14 mouse cellular contexts compared by ENCODE assay signal in the genomic region with DNA sequence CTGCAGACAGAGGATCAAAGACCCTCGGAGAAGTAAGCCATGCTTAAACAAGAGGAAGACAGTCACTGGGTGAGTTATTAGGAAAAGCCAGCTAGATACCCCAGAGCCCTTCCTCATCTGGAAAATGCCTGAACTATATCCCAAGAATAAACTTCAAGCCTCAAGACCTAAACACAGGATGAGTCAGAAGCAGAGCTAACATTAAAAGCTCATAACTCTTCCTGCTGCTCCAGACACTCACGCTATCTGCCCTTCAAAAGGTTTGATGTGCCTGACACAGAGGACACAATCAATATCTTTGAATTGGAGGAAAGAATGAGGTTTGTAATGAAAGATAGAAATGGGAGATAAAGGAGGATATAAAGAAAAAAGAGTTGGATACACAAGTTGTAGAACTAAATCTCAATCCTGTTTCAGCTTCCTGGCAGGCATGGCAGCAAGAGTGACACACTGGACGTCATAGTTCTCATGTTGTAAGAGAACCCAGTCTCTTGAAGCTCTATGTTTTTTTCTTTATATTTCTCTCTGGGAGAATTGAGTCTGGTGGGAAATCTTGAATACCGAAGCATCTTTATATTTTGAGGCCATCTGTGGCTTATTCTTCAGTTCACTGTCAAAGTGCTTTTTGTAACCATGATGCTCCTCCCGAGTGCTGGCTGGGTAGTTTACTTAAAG. TPM values are rescaled to one million over a fixed set of nuclear protein-coding genes. Genes with fewer than 3 reads are reported as not detected.
DNase-seq lines count a peak whose midpoint lies in the region; ATAC-seq lines count a peak whose summit lies in the region.
"Had no signal": no experiment of that assay in that cellular context is flagged by ENCODE, and none has a peak within 500 bp of the region (broad histone marks: within the 10 kb centered on the region; RNA-seq: fewer than 3 reads in every experiment).

No protein-coding gene starts in this region.

- no peak overlapping the region for H3K9ac ChIP-seq in heart, embryonic 11.5 days (ENCODE audit: low read depth, low read length)
- H3K9ac ChIP-seq in liver, embryonic 15.5 days = no peak overlapping the region
- H3K9ac ChIP-seq in limb, embryonic 11.5 days (ENCODE audit: low read length) = 0 out of 2 replicates have a peak overlapping the region, but pooled peaks have one; percentile 18

- H3K36me3 ChIP-seq in heart, embryonic 11.5 days (ENCODE audit: control insufficient read depth, insufficient read depth, low read length) = no peaks in the 10 kb centered on the region
- H3K36me3 ChIP-seq in liver, embryonic 15.5 days (replicated peaks) = no peaks in the 10 kb centered on the region
- no peaks in the 10 kb centered on the region for H3K36me3 ChIP-seq in embryonic facial prominence, embryonic 10.5 days (replicated peaks)
- H3K36me3 ChIP-seq in limb, embryonic 11.5 days (ENCODE audit: control insufficient read depth, insufficient read depth, low read length) = no peaks in the 10 kb centered on the region

- intact Hi-C loops in heart, postnatal 14 days (cut with DNase I) = no loop called here

- H3K4me2 ChIP-seq in heart, embryonic 11.5 days = peak overlapping the region; percentile 48
- H3K4me2 ChIP-seq in liver, embryonic 15.5 days = peak overlapping the region; percentile 16; the same call in 1 of the 2 replicates
- H3K4me2 ChIP-seq in limb, embryonic 11.5 days (ENCODE audit: low read depth, severe bottlenecking) = no peak overlapping the region

- ATAC-seq in heart, embryonic 11.5 days (replicated peaks; ENCODE audit: insufficient number of reproducible peaks, low FRiP score, low TSS enrichment) = no peak
- no peak for ATAC-seq in liver, embryonic 15.5 days (ENCODE audit: insufficient read depth)
- ATAC-seq in limb, embryonic 11.5 days (ENCODE audit: insufficient number of reproducible peaks, low FRiP score, low TSS enrichment, low read depth) = no peak

- 41% methylated on average over 5 of the region's 5 CpGs for WGBS in heart, embryonic 11.5 days (ENCODE audit: insufficient replicate concordance)
- 34% methylated on average over 5 of the region's 5 CpGs for WGBS in liver, embryonic 15.5 days (ENCODE audit: insufficient replicate concordance)
- 44% methylated on average over 5 of the region's 5 CpGs for WGBS in embryonic facial prominence, embryonic 10.5 days
- 44% methylated on average over 5 of the region's 5 CpGs for WGBS in limb, embryonic 11.5 days

- H3K4me1 ChIP-seq in heart, embryonic 11.5 days (ENCODE audit: control insufficient read depth, insufficient read depth, low read length) = peaks cover 37% of the 10 kb centered on the region
- peaks cover 7% of the 10 kb centered on the region; the same call in 1 of the 2 replicates for H3K4me1 ChIP-seq in liver, embryonic 15.5 days (replicated peaks)
- H3K4me1 ChIP-seq in embryonic facial prominence, embryonic 10.5 days = peaks cover 51% of the 10 kb centered on the region
- peaks cover 18% of the 10 kb centered on the region for H3K4me1 ChIP-seq in limb, embryonic 11.5 days (ENCODE audit: control insufficient read depth, insufficient read depth, low read length)

- peaks cover 3% of the 10 kb centered on the region; the same call in 1 of the 2 replicates for H3K9me3 ChIP-seq in heart, embryonic 11.5 days (replicated peaks; ENCODE audit: control insufficient read depth, low read length)
- H3K9me3 ChIP-seq in liver, embryonic 15.5 days (replicated peaks) = no peaks in the 10 kb centered on the region
- no peaks in the 10 kb centered on the region for H3K9me3 ChIP-seq in embryonic facial prominence, embryonic 10.5 days
- H3K9me3 ChIP-seq in limb, embryonic 11.5 days (ENCODE audit: control insufficient read depth, low read length) = no peaks in the 10 kb centered on the region

- no peak for DNase-seq in heart, postnatal 14 days
- no peak for DNase-seq in liver
- DNase-seq in embryonic facial prominence, embryonic 10.5 days (ENCODE audit: low spot score) = no peak
- no peak for DNase-seq in limb, embryonic 11.5 days (ENCODE audit: low spot score)
- no peak for DNase-seq in thymus, postnatal 0 days (ENCODE audit: low spot score)
- no peak for DNase-seq in ovary, postnatal 10 days (ENCODE audit: low spot score)
- DNase-seq: thymus, postnatal 25 days had no signal

- H3K4me3 ChIP-seq in heart, embryonic 11.5 days (ENCODE audit: low read depth, low read length) = no peak overlapping the region
- H3K4me3 ChIP-seq in liver, embryonic 15.5 days (replicated peaks) = no peak overlapping the region
- no peak overlapping the region for H3K4me3 ChIP-seq in embryonic facial prominence, embryonic 10.5 days
- no peak overlapping the region for H3K4me3 ChIP-seq in limb, embryonic 11.5 days (ENCODE audit: low read depth, low read length)
- H3K4me3 ChIP-seq: left cerebral cortex, adult 2 months had no signal

- peak overlapping the region; percentile 78 for H3K27ac ChIP-seq in heart, embryonic 11.5 days (ENCODE audit: low read depth, low read length)
- H3K27ac ChIP-seq in liver, embryonic 15.5 days (replicated peaks) = no peak overlapping the region
- peak overlapping the region; percentile 77 for H3K27ac ChIP-seq in embryonic facial prominence, embryonic 10.5 days (replicated peaks)
- no peak overlapping the region for H3K27ac ChIP-seq in limb, embryonic 11.5 days (replicated peaks; ENCODE audit: low read depth, low read length)
- H3K27ac ChIP-seq: left cerebral cortex, adult 2 months had no signal

- H3K27me3 ChIP-seq in heart, embryonic 11.5 days (ENCODE audit: control insufficient read depth, insufficient read depth, low read length) = no peaks in the 10 kb centered on the region
- H3K27me3 ChIP-seq in liver, embryonic 15.5 days = no peaks in the 10 kb centered on the region
- no peaks in the 10 kb centered on the region for H3K27me3 ChIP-seq in embryonic facial prominence, embryonic 10.5 days (replicated peaks; ENCODE audit: low read depth, poor library complexity, severe bottlenecking)
- no peaks in the 10 kb centered on the region for H3K27me3 ChIP-seq in limb, embryonic 11.5 days (ENCODE audit: control insufficient read depth, insufficient read depth, low read length)
- H3K27me3 ChIP-seq: CH12.LX had no signal

RNA-seq across cellular contexts. Expression of a gene that starts 37.6 kb away (rescaled TPM):
- not detected in 2 replicates for polyA plus RNA-seq in heart, embryonic 11.5 days (2014; fragmentation: Nextera tagmentation; extraction: Ambion mirVana)
- under 1 TPM in 1 of 2 experiments, not detected in 1; 0.55 TPM for total RNA-seq in heart, postnatal 14 days (2021)
- polyA plus RNA-seq in liver, embryonic 15.5 days (2015; fragmentation: Nextera tagmentation; extraction: Ambion mirVana) = not detected in 2 replicates
- not detected in 2 replicates for polyA plus RNA-seq in embryonic facial prominence, embryonic 10.5 days (2016; fragmentation: Nextera tagmentation; extraction: Ambion mirVana)
- not detected in 2 replicates for polyA plus RNA-seq in limb, embryonic 11.5 days (2014; fragmentation: Nextera tagmentation; extraction: Ambion mirVana)
- polyA plus RNA-seq in thymus, postnatal 0 days (2015; fragmentation: Nextera tagmentation; extraction: Ambion mirVana) = 1.2 and 1.3 TPM in 2 replicates
- total RNA-seq: CH12.LX; neutrophil, adult 5-6 weeks had no signal
- polyA plus RNA-seq: brain, embryonic 14.5 days; small intestine, adult 2 months had no signal

Comparison
In these comparisons a context has a peak if more than half of its experiments do, and no peak if none do; other contexts are left out.
1. H3K27ac ChIP-seq: peak in heart, embryonic 11.5 days (single experiment) and embryonic facial prominence, embryonic 10.5 days (single experiment); none in liver, embryonic 15.5 days (single experiment) and limb, embryonic 11.5 days (single experiment).